Mouse (Mus musculus) lung, postnatal 0 days (tissue): ENCODE data around the gene Nup214.

Source experiments
- CTCF ChIP-seq: IDR thresholded peaks from 2 replicates; pipeline ENCODE4 v1.5.1; 2016; ENCODE audit warnings: antibody characterized with exemption, mild to moderate bottlenecking
- EP300 ChIP-seq: IDR thresholded peaks from 2 replicates; pipeline ENCODE4 v1.6.1; 2016; ENCODE audit warnings: antibody characterized with exemption, mild to moderate bottlenecking, control low read depth

- TF ChIP-seq CTCF (no peak), EP300 (no peak)
These were observed 84.5 kb downstream of the Nup214 start for GRCm38 (mm10) chr2:32058716-32059115.
